Mouse (Mus musculus): ENCODE results near the gene Zfhx2. TPM values are rescaled to one million over a fixed set of nuclear protein-coding genes. Genes with fewer than 3 reads are reported as not detected.

Gene Zfhx2
- 0.69 and 1.3 TPM in 2 replicates for polyA plus RNA-seq (2012; rRNA removed)

DNA sequence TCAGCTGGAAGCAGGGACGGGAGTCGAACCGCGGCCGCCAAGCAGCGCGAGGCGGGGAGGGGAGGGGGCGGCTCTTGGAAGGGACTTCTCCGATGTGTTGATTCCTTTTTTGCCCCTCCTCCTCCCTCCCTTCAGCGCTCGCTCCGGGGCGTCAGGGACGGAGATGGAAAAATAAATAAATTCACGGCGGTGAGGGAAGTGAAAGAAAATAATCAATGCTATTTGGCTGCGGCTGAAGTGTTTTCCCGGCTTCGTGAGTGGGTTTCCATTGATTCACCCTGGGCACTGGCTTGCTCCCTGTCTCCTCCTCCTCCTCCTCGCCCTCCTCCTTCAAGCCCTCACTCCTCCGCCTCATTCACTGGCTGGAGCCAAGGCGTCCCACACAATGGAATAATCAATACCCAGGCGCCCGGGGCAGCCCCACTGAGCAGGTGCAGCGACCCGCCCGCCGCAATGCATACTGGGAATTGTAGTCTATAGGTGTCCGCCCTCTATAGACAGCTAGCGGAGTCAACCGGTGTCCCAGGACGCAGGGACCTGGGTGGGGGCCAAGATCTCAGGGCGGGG lies at the start of gene Zfhx2:
Zfhx2 (minus strand) TSS at position 314 of the 567 bp plus-strand sequence.
- no peak for DNase-seq (ENCODE audit: low read depth)

DNA sequence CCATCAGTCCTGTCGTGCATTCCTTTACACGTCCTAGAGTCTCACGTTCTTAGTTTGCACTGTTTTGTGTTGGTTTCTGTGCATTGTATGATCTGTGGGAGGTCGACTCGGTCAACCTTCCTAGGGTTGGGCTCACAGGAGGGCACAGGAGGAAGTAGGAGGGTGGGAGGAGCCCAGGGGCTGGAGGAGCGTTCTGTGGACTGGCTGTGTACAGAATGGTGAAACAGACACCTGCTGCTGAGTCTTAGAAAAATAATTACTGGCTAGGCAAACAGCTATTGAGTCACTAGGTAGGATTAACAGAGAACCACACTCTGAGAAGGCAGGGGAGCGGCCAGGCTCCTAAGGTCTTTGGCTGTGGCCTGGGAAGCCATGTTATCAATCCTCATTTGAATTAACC lies 47.2 kb upstream of the Zfhx2 start:
- DNase-seq (ENCODE audit: low read depth), result no peak

DNA sequence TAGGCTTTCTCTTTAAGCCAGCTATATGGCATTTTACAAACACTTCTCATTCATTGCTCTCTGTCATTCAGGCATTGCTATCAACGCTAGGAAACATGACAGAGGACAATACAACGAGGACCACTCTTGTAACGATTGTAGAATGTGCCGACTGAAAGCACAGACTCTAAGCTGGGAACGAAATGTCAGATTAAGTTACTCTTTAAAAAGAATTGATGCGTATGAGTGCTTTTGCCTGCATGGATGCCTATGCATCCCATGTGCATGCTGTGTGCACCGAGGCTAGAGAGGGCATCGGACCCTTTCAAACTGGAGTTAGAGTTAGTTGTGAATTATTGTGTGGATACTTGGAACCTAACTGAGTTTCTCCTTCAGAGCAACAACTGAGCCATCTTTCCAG lies 43.6 kb upstream of the Zfhx2 start:
- no peak for DNase-seq (ENCODE audit: low read depth)

DNA sequence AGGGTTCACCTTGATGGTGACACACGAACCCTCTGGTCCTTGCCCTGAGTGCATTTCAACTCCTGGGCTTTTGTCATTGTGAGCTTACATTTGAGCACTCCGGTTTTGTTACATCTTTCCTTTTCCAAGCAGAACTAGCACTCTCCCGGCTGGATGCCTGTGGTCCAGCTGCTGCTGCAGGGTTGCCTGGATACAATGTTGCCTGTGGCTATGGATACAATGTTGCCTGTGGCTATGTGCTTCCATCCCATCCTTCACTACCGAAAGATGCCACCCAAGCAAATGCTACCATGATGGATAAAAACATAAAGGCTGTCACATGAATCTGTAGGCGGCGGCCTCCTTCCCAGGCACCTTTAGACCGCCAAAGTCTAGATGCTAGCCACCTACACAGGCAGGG lies 34.4 kb upstream of the Zfhx2 start:
- no peak for DNase-seq (ENCODE audit: low read depth)

DNA sequence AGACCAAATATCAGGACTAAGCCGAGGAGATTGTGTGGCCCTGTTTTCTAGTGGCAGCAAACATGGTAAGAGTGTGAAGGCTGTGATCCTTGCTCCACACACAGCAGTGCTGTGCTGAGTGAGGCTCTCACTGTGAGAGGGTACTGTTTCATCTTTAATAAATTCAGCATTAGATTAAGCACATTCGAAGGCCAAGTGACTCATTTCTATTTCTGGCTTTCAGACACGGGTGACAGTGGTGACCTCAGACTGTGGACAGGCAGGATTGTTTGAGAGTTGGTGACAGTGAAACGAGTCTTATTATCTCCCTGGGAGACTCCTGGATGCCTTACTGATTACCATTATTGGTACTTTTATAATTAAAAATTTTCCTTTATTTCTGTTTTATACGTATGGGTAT lies 33.6 kb upstream of the Zfhx2 start:
- DNase-seq (ENCODE audit: low read depth), result no peak

DNA sequence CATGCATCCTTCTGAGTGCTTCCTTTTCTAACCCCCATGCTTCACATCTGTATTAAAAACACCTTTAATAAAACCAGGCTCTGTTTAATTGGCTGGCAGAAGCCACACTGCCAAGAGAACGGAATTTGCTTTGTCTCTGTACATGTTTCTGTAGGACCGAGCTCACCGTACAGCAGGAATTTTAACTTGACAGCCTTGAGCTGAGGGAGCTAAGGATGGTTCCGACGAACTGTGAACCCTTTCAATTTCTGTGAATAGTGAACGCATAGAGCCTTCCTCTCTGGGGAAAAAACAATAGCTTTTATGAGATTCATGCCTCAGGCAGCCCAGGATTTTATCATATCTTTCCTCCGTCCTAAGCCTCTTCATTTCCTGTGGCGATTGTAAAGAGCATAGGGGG lies 30.2 kb upstream of the Zfhx2 start:
- DNase-seq (ENCODE audit: low read depth), result no peak

DNA sequence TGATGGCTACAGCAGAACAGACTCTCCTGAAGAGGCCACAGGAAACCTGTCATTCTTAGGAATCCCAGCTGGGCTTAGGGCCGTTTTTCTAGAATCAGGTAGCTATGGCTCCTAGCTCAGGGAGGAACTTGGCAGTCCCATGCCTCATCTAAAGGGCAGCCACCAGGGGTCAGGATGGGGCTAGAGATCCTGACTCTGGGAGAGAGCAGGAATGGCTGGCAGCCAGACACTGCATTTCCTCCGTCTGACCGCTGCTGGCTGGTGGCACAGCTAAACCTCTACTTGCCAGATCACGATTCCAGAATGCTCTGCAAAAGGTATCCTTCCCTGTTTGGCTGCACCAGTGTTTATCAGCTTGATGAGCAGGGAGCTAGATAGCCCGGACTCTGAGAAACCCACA lies 29.8 kb upstream of the Zfhx2 start:
- peak; percentile 33 for DNase-seq (ENCODE audit: low read depth)

DNA sequence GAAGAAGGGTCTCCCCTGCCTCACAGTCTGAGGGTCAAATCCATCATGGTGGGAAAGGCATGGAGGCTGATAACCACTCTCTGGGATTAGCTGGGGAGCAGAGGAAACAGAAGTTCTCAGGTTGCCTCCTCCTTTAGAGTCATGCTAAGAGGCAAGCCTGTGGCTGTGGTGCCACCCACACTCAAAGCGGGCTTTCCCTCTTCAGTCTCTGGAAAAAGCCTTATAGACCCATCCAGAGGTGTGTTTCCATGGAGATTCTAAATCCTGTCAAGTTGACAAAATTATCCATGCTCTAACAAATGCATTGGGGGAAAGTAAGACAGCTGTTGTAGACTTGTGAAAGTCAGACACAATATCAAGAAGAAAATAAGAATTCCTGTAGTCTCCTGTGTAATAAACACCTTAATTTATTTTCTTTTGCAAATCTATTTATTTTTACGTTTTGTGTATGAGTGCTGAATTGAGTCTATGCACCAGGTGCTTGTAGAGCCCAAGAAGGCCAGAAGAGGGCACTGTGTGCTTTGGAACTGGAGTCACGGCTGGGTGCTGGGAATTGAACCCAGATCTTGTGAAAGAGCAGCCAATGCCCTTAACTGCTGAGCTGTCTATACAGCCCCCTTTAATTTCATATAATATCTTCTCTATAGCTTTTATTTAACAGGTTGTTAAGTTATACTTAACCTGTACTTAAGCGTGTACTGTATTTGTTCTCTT lies 27.5 kb upstream of the Zfhx2 start:
- no peak for DNase-seq (ENCODE audit: low read depth)

DNA sequence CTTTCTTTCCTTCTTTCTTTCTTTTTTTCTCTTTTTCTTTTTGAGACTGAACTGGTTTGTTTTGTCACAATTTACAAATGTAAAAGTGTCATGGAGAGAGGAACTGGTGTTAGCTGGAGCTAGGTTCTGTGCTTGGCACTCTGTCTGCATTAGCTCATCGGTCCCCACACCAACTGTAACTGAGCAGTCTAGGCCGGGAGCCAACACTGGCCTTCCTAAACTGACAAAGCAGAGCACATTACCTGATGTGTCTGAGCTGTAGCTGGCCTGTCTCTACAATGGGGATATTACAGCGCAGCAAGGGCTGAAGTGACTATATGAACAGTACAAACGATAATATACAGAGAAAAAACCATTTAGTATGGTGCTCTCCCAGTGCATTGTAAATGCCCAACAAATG lies 26.7 kb upstream of the Zfhx2 start:
- DNase-seq (ENCODE audit: low read depth), result no peak

DNA sequence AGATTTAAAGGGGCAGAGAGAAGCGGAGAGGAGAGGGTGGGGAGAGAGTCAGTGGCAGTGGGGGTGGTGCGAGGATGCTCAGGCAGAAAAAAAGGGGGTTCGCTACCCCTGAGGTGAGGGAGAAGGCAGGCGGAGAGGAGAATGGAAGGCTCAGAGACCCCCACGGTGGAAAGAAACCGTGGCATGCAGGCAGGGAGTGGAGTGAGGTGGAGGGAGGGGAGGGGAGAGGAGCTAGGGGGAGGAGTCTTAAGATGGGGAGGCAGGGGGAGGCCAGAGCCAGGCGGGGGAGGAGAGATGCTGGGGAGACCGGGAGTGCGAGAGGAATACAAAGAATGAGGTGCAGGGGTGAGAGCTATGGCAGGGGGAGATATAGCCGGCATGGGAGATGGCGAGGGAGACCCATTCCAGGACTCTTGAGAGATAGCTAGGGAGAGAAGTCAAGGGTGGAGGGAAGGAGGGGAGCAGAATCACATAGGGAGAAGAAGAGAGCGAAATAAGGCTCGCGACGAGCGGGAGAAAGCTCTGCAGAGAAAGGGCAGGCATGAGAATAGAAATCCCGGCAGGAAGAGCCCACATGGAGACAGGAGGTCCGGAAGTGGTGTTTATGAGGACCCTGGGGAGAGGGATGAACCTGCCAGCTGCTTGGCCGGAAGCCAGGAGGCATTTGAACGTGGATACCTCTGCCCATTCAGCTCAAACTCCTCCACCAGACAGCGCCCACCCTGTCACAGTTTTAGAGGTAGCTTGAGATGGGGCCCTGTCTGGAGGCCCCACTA lies 24.5 kb upstream of the Zfhx2 start, which contains the start of gene Jph4:
Jph4 (minus strand) TSS at position 511 of the 776 bp plus-strand sequence.
- DNase-seq (ENCODE audit: low read depth), result no peak

DNA sequence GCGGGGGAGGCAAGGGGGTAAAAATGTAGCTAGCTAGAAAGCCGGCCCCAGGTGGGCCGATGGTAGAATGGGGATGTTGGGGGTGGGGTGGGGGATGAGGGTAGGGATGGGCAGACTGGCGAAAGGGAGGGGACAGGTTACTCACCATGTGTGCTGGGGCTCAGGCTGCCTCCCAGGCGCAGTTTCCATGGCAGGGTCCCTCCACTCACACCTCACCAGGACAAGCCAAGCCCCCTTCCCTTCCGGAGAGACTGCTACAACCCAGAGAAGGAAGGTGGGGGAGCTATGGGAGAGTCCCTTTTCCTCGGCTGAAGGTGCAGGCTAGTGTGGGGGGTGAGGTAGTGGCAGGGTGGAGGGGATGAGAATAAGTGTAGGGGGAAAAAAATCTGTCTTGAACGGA lies 23.7 kb upstream of the Zfhx2 start:
- DNase-seq (ENCODE audit: low read depth), result no peak

DNA sequence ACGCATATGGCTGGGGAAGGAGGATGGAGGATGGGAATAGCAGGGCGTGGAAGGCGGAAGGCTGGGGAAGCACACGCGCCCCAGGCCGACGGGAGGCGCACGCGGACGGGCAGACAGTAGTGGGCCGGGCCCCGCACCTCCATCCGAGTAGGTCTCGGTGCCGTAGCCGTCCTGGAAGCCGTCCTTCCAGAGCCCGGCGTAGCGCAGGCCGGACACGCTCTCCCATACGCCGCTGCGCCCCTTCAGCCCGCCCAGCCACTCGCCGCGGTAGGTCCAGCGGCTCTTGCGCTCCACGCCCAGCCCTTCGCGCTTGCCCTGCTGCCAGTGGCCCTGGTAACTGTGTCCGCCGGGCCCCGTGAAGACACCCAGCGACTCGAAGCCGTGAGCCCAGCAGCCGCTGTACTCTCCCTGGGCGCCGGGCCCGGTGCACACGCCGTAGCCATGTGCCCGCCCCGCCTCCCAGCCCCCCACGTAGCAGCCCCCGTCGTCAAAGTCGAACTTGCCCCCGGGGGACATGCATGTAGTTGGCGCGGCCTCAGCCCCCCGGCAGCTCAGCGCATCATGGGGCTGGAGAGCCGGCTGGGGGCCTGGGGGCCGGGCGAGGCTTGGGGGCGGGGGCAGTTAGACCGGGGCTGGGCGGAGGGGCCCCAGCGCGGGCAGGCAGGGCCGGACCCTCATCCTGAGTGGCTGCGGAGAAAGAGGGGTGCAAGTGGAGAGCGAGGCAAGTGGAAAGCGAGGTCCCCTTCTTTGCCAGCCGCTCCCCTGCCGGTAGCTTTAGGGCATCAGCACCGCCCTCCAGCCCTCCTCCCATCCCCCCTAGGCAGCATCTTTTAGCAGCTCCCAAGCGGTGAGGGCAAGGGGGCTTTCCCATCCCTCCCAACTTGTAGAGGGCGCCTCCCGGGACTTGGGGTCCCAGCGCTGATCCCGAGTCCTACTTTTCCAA lies 22.9 kb upstream of the Zfhx2 start:
- DNase-seq (ENCODE audit: low read depth), result no peak

DNA sequence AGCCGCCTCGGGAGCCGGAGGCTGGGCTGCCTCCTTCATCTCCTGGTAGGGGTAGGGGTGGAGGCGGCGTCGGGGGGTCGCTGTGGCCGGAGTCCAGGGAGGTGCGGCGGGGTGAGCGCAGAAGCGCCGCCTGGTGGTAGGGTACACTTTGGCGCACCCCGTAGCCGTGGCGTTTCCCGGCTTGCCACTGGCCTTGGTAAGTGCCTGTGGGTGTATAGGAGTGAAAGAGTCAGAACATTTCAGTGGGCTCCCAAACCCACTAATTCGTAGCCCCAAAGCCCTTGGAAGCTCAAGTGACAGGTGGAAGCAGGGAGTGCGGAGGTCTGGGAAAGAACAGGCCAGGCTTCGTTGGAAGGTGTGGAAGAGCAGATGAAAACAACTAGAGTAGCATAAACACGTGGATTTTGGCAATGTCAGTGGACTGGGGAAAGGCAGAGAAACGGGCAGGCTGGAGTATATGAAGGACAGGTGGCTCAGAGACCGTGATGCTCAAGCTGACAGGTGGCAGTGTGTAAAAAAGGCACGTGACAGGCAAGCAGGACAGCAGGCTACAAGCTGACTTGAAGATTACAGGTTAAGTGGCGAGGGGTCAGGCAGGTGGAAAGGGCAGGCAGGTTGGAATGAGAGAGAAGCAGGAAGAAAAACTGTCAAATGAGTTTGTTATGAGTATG lies 22.0 kb upstream of the Zfhx2 start:
- DNase-seq (ENCODE audit: low read depth), result no peak

DNA sequence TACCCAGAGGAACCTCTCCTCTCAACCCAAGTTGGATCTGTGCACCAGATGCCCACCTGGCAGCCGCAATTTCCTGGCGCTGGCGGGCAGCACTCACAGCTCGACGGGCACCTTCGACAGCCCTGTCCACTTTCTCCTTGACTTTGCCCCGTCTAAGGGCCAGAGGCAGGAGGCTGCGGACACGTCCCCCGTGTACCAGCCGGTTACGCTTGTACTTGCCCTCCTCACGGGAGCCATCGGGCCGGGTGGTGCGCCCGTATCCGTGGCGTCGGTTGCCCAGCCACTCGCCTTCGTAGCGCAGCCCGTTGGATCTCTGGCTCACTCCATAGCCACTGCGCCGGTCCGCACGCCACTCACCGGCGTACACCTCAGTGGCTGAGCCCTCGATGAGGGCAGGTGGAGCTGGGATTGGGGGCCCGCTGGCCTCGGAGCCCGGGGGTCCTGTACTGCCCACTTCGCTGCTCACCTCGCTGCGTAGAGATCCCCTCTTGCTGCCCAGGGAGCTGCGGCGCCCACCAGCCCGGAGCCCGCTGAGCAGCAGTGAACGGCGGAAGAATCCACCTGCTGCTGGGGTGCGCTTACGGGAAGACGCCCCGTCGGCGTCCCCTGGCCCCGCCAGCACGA lies 21.3 kb upstream of the Zfhx2 start:
- DNase-seq (ENCODE audit: low read depth), result no peak

DNA sequence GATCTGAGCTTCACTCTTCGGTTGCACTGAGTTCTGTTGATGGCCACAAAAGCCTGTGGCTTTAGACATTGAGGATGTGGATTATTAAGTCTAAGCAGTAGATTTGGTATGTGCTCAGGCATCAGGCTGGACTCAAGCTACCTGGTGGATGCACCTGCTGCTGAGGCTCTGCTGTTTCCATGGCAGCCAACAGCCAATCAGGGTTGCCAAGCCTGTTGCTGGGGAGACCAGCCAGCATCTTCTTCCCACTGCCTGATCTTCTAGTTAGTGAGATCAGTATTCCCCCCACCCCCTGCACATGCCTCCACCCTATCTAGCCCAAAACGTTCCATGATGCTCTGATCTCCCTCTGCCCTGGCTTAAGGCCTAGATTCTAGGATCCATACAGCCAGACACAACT lies 19.6 kb upstream of the Zfhx2 start:
- no peak for DNase-seq (ENCODE audit: low read depth)

DNA sequence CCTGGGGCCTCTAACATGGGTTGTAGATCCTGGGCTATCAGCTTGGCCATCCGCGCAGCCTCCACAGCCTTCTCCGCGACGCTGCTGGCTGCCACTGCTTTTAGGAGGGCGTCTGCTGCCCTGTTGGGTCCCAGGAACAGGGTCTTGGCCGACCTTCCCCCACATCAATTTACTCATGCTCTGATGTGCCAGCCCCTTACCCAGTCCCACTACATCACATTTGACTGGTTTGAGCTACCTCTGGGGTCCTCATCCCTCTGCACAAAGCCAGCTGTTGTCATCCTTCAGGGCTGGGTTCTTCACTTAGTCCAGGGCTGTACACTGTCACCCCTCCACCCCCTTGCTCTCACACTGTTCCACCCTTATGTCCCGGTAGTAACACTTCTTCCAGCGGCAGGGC lies 18.0 kb upstream of the Zfhx2 start:
- DNase-seq (ENCODE audit: low read depth), result no peak

DNA sequence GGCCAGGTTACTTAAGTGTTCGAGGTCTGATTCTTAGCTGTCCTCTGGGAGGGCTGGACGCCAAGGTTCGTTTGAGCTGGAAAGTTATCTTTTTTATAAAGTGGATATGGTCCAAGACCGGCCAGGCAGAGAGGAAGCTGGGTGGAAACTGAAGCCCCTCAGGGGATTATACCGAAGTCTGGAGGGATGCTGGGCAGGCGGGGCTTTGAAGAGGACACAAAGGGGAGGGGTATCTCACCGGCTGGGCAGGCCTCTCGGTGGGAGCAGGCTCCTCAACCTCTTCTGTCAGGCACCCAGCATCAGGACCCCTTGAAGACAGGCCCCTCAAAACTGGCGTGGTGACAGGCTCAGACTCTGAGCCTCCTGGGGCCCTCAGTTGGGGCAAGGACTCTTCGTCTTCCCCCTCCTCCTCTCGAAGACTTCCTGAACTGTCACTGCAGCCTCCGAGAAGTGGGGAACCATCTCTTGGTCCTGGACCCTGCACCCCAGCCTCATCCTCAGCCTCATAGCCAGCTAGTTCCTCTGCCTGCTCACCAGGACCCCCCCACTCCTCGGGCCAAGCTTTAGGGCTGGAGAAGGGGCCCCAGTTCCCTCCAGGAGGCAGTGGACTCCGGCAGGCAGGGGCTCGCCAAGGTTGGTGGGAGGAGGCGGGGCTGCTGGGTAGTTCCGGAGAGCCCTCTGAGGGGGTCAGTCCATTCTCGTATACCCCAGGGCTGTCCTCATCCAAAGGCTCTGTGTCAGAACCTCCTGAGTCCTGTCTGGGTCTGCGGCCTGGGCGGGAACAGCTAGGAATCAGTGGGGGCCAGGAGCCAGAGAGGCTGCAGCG lies 17.1 kb upstream of the Zfhx2 start:
- DNase-seq (ENCODE audit: low read depth), result no peak

DNA sequence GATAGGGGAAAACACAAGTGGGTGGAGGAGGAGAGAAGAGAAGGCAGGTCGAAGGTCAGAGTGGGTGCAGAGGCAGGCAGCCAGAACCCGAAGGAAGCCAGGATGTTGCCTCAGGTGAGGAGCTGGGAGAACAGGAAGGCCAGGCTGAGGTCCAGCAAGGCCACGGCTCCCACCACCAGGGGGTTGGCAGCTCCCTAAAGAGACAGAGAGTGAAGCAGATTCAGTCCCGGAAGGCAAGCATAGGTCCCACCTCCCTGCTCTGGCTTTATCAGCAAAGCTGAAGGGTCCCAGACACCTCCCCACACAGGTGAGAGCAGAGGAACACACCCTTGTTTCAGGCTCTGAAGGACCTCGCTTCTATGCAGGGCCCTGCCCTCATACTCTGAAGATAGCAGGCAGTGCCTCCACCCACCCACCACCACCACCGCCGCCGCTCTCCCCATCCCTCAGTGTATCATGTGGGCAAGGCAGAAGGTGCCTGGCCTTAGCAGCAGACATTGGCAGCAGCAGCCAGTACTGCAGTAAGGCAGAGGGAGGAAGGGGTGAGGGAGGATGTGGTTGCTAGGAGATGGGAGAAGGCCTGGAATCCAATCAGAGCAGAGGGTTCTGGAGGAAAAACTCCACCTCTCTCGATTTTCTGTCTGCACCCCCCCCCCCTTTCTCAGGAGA lies 16.2 kb upstream of the Zfhx2 start:
- no peak for DNase-seq (ENCODE audit: low read depth)

DNA sequence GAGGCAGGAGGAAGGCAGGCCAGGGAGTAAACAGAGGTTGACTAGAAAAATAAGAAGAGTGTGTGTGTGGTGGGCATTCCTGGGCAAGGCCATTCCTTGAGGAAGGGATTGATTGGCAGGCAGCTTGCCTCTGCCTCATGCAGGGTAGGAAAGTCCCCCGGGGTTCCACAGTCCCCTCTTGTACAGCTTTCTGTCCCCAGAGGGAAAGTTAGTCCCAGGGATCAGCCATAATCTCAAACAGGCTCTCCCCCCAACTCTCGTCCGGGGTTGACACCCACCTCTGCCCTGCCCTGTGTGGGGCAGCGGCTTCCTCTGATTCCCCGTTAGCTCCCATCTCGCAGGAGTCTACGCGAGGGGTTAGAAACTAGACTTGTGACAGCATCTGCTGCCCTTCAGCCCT lies 14.9 kb upstream of the Zfhx2 start:
- no peak for DNase-seq (ENCODE audit: low read depth)

All from gonadal fat pad, adult 2 months (tissue).